Mouse (Mus musculus) neural tube, embryonic 13.5 days (tissue): Measurements from ENCODE around the gene Ndufs5. TPM values are rescaled to one million over a fixed set of nuclear protein-coding genes. Genes with fewer than 3 reads are reported as not detected.

Experiments
- ATAC-seq: fragments of 200-750 bp; cut with Nextera tagmentation; 2 replicates; pipeline ENCODE4 v1.8.0; 2017; ENCODE audit warnings: low read depth, mild to moderate bottlenecking, moderate TSS enrichment, moderate library complexity
- H3K27ac ChIP-seq: fragments of 300-500 bp; sonication (generic); replicated peaks from 2 replicates; pipeline ENCODE4 v1.5.1; 2015; ENCODE audit warnings: moderate library complexity, mild to moderate bottlenecking, inconsistent platforms
- H3K27me3 ChIP-seq: fragments of 300-500 bp; sonication (generic); 2 replicates; pipeline ENCODE4 v1.6.1; 2015; ENCODE audit warnings: mild to moderate bottlenecking, inconsistent platforms
- H3K36me3 ChIP-seq: fragments of 300-500 bp; sonication (generic); 2 replicates; pipeline ENCODE4 v1.6.1; 2015; ENCODE audit warnings: mild to moderate bottlenecking, inconsistent platforms
- H3K4me1 ChIP-seq: fragments of 300-500 bp; sonication (generic); replicated peaks from 2 replicates; pipeline ENCODE4 v1.6.1; 2015; ENCODE audit warnings: inconsistent platforms
- H3K4me2 ChIP-seq: fragments of 300-500 bp; sonication (generic); 2 replicates; pipeline ENCODE4 v1.6.1; 2015; ENCODE audit warnings: inconsistent platforms, mild to moderate bottlenecking, moderate library complexity
- H3K4me3 ChIP-seq: fragments of 300-500 bp; sonication (generic); 2 replicates; pipeline ENCODE4 v1.5.1; 2015; ENCODE audit warnings: mild to moderate bottlenecking, inconsistent platforms
- H3K9ac ChIP-seq: fragments of 300-500 bp; sonication (generic); 2 replicates; pipeline ENCODE4 v1.6.1; 2015; ENCODE audit warnings: moderate library complexity, mild to moderate bottlenecking, inconsistent platforms
- H3K9me3 ChIP-seq: fragments of 300-500 bp; sonication (generic); 2 replicates; pipeline ENCODE4 v1.6.1; 2016; ENCODE audit warnings: inconsistent platforms
- WGBS: fragments of 180-500 bp; shearing (Covaris S2); methylation state at CpG from one replicate; pipeline ENCODE4 v1.1.7; 2015; 5-methylcytosine and 5-hydroxymethylcytosine counted together
- polyA plus RNA-seq: library from polyadenylated mRNA; unstranded; fragments of >200 nt; fragmentation: Nextera tagmentation; extraction: Ambion mirVana; gene quantifications from 2 replicates; pipeline ENCODE4 v1.2.1, GENCODE M21; 2015

Gene Ndufs5
- polyA plus RNA-seq, 1 experiment from 2014 or later = 474 TPM

DNA sequence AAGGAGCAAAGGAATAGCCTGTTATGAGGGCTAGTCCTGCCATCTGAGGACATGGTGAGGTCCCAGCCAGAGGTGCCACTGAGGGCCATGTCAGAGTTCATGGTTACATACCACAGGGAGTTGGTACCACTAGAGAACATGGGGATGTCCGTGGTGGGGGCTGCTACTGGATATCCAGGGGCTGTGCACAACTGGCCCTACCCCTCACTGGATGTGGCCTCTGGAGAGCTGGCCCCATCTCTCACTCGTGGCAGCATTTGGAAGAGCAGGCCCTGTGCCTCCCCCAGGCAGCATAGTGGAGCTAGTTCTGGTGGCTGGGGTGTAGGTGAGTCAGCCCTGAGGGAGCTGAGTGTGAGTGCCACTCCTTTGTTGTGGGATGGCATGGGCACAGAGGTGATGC, 14.9 kb upstream of the Ndufs5 start:
- Histone ChIP-seq H3K4me1 (no peaks in the 10 kb centered on the region), H3K27me3 (no peaks in the 10 kb centered on the region), H3K9me3 (no peaks in the 10 kb centered on the region), H3K36me3 (peaks cover 52% of the 10 kb centered on the region), H3K9ac (no peak overlapping the region), H3K4me2 (no peak overlapping the region), H3K4me3 (no peak overlapping the region), H3K27ac (no peak overlapping the region)
- ATAC-seq = peak; percentile 50; the same call in 1 of the 2 replicates
- WGBS = 85% methylated on average over 2 of the region's 2 CpGs

DNA sequence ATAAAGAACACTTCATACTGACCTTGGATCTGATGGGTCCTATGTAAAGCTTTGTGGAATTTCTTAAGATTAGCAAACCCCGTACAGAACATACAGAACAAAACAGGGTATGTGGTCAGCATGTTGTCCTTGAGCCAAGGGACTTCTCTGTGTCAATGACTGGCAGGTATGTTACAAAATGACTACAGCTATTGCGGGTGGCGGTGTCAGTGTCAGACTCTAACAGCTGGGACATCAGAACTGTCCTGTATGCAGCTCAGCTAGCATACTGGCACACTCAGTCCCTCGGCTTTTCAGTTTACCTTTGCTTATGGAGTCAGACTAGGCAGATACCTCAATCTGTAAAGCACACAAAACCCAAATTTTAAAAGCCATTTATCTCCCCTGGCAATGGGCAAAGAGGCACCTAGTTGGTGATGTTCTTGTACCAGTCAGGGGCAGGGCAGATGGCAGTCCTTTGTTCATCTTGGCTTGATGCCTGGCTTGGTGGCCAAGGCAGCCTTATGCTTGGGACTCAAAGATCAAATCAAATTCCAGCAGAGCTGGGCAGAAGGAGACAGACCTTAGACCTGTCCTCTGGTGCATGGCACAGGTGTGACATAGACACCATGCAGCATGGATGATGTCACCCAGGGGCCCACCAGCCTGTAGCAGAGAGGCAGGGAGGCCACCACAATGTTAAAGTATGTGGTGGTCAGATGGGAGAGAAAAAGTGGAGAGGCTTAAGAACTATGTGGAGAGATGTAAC, 14.3 kb upstream of the Ndufs5 start:
- no peak overlapping the region for H3K4me2 ChIP-seq
- 94% methylated on average over 4 of the region's 4 CpGs for WGBS
- ATAC-seq = no peak

DNA sequence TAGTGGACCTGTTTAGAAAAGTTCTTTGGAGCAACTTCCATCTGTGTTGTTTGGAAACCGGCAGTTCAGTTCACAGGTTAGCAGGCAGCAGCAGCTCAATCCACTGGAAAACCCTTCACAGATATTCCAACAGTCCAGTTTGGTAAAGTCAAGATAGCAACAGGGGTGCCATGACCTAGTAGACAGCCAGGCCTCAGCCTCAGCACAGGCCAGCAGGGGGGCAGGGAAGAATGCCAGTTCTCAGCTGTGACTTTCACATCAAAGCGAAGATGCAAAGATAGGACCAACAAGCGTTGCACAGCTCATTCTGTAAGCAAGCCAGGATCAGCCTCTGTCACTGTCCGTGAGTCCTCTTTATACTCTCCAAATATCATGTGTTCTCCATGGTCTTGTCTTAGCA, 3.8 kb upstream of the Ndufs5 start:
- no peaks in the 10 kb centered on the region for H3K9me3 ChIP-seq
- no peak overlapping the region for H3K27ac ChIP-seq
- H3K4me1 ChIP-seq = peaks cover 13% of the 10 kb centered on the region
- H3K27me3 ChIP-seq = no peaks in the 10 kb centered on the region
- H3K4me2 ChIP-seq = no peak overlapping the region
- WGBS = 93% methylated on average over 4 of the region's 4 CpGs
- no peak overlapping the region for H3K9ac ChIP-seq
- H3K36me3 ChIP-seq = no peaks in the 10 kb centered on the region
- no peak overlapping the region for H3K4me3 ChIP-seq
- no peak for ATAC-seq

More for the DNA sequence above, 14.3 kb upstream of the Ndufs5 start:
- Histone ChIP-seq H3K9me3 (no peaks in the 10 kb centered on the region), H3K4me1 (no peaks in the 10 kb centered on the region), H3K9ac (no peak overlapping the region), H3K27me3 (no peaks in the 10 kb centered on the region), H3K27ac (no peak overlapping the region), H3K36me3 (peaks cover 47% of the 10 kb centered on the region), H3K4me3 (no peak overlapping the region)

DNA sequence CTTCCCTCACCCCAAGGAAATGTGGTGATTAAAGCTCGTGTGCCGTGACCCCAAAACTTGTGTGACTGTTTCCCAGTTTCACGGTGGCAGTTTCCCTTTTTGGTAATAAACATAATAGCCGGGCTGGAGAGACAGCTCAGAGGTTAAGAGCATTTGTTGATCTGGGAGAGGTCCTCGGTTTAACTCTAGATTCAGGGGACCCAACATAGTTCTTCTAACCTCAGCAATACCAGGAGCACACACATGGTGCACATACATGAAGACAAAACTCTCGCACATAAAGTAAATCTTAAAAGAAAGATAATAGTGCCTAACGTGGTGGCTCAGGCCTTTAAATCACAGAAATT, 405 bp upstream of the Ndufs5 start:
- no peaks in the 10 kb centered on the region for H3K9me3 ChIP-seq
- ATAC-seq = peak; percentile 58
- 25% methylated on average over 7 of the region's 7 CpGs for WGBS

DNA sequence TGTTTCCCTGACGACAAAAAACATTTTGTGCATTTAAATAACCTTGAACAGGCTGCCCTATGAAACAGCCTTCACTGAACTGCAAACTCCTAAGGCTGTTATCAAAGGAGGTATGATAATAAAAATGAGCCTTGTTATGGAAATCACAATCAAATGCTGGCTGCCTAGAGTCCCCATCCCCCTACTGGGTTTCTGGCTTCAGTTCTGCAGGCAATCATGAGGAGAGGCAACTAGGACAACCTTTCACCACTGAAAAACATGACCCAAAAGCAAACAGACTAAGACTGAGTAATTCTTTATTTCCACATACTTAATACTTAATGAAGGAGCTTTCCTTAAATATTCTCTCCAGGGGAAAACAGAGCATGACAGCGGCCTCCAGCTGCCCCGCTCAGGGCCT, 5.6 kb downstream of the Ndufs5 start:
- peaks cover 35% of the 10 kb centered on the region for H3K36me3 ChIP-seq
- no peak overlapping the region for H3K27ac ChIP-seq
- H3K4me3 ChIP-seq = no peak overlapping the region
- no peaks in the 10 kb centered on the region for H3K9me3 ChIP-seq
- no peak overlapping the region for H3K9ac ChIP-seq
- H3K4me2 ChIP-seq = no peak overlapping the region
- no peak for ATAC-seq
- H3K27me3 ChIP-seq = no peaks in the 10 kb centered on the region
- H3K4me1 ChIP-seq = peaks cover 4% of the 10 kb centered on the region
- WGBS = 79% methylated on average over 3 of the region's 3 CpGs

More for the DNA sequence above, 405 bp upstream of the Ndufs5 start:
- Histone ChIP-seq H3K9ac (peak overlapping the region; percentile 70), H3K27me3 (no peaks in the 10 kb centered on the region), H3K4me3 (peak overlapping the region; percentile 70), H3K4me1 (peaks cover 13% of the 10 kb centered on the region), H3K27ac (peak overlapping the region; percentile 35; the same call in 1 of the 2 replicates), H3K36me3 (peaks cover 23% of the 10 kb centered on the region), H3K4me2 (peak overlapping the region; percentile 67)

DNA sequence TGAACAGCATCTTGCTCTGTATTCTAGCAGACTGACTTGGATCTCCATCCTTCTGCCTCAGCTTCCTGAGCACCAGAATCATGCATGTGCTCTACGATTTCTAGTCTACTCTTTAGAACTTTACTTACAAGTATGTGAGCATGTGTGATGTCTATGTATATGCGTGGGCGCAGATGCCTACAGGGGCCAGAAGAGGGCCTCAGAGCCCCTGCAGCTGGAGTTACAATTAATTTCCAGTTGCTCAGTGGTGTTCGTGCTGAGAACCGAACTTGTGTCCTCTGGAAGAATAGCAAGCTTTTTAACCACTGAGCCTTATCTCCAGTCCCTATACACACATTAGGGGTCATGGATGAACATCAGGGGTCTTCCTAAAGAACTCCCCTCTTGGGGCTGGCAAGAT, 10.7 kb downstream of the Ndufs5 start:
- H3K4me3 ChIP-seq = no peak overlapping the region
- no peak overlapping the region for H3K27ac ChIP-seq
- H3K4me1 ChIP-seq = no peaks in the 10 kb centered on the region
- no peak overlapping the region for H3K9ac ChIP-seq
- H3K4me2 ChIP-seq = no peak overlapping the region
- H3K27me3 ChIP-seq = no peaks in the 10 kb centered on the region
- H3K36me3 ChIP-seq = peaks cover 7% of the 10 kb centered on the region
- H3K9me3 ChIP-seq = no peaks in the 10 kb centered on the region
- no peak for ATAC-seq
- 91% methylated on average over 5 of the region's 5 CpGs for WGBS

DNA sequence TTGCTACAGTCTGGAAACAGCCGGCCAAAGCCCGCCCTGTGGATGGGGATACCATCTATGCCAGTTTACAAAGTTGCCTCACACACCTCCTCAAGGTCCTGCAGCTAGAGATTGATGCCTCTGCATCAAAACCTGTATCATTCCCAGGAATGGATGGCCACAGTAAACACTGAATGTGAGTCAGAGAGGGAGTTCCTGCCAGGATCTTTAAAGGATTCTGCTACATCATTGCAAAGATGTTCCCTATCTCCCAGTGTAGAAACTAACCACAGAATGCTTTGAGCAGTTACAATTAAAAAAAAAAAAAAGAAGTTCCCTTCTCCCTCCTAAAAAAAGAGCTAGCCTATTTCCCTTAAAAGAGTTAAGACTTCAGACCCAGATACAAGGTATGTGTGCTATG, 12.7 kb downstream of the Ndufs5 start:
- no peak overlapping the region for H3K27ac ChIP-seq
- H3K4me2 ChIP-seq = no peak overlapping the region
- no peaks in the 10 kb centered on the region for H3K4me1 ChIP-seq
- H3K4me3 ChIP-seq = no peak overlapping the region
- no peaks in the 10 kb centered on the region for H3K36me3 ChIP-seq
- no peak overlapping the region for H3K9ac ChIP-seq
- no peaks in the 10 kb centered on the region for H3K9me3 ChIP-seq
- no peaks in the 10 kb centered on the region for H3K27me3 ChIP-seq
- 92% methylated on average over 2 of the region's 2 CpGs for WGBS
- ATAC-seq = no peak

DNA sequence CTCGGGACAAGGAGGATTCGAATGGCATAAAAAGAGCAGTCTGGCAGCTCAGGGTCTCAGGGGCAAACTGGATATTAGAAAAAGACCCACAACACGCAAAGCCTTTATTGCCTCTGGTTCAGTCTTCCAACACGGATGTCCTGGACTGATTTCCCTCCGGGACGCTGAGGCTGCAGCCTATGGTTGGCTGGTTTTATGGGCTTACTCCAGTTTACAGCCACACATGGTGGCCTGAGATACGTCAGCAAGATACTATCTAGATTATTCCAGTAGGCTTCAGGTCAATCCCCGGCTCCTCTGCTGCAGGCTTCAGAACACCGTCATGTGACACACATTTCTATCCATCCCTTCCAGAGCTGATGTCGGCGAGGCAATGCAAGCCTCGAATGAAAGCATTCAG, 24.6 kb downstream of the Ndufs5 start:
- H3K9me3 ChIP-seq = no peaks in the 10 kb centered on the region
- H3K27me3 ChIP-seq = no peaks in the 10 kb centered on the region
- H3K4me3 ChIP-seq = no peak overlapping the region
- H3K9ac ChIP-seq = no peak overlapping the region
- WGBS = 59% methylated on average over 12 of the region's 12 CpGs
- no peak overlapping the region for H3K4me2 ChIP-seq
- no peaks in the 10 kb centered on the region for H3K4me1 ChIP-seq
- ATAC-seq = no peak
- H3K27ac ChIP-seq = 0 out of 2 replicates have a peak overlapping the region, but pooled peaks have one; percentile 9
- H3K36me3 ChIP-seq = no peaks in the 10 kb centered on the region

DNA sequence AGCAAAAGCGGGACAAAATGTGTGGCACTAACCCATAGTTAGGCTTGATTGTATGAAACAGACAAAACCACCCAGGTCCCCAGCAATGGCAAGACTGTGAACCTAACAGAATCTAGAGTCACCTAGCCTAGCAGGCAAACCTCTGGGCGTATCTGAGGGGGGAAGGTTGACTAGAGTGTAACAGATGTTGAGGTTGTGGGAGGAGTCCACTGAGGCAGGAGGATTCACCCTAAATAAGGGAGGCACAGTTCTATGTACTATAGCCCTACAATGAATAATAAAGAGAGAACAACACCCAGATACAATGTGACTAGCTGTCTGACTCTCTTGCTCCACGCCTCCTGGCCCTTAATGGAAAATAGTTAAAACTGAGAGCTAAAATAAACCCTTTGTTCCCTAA, 25.9 kb downstream of the Ndufs5 start:
- Histone ChIP-seq H3K9ac (no peak overlapping the region), H3K4me2 (no peak overlapping the region), H3K27me3 (no peaks in the 10 kb centered on the region), H3K9me3 (no peaks in the 10 kb centered on the region), H3K36me3 (no peaks in the 10 kb centered on the region), H3K27ac (no peak overlapping the region), H3K4me1 (peaks cover 4% of the 10 kb centered on the region), H3K4me3 (no peak overlapping the region)
- WGBS = 80% methylated on average over 3 of the region's 3 CpGs
- no peak for ATAC-seq

DNA sequence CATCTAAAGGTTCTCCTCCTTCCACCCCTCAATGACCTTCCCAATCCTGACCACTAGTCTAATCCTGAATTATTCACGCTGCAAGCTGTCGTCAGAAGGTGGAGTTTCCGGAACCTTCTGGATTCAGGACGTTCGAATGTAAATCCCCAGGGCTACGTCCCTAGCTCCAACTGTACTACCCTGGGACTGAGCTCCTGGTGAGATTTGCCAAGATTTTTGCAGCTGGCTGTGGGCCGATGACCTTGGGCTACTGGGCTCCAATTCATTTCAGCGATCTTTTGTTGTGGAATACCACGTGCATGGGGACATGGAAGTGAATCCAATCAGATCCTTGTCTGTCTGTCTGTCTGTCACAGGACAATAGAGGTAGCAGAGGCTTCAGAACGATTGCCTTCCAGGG, 27.7 kb downstream of the Ndufs5 start:
- H3K4me2 ChIP-seq = no peak overlapping the region
- H3K4me1 ChIP-seq = peaks cover 16% of the 10 kb centered on the region
- H3K27me3 ChIP-seq = no peaks in the 10 kb centered on the region
- WGBS = 84% methylated on average over 10 of the region's 10 CpGs
- no peak overlapping the region for H3K9ac ChIP-seq
- no peak overlapping the region for H3K4me3 ChIP-seq
- H3K9me3 ChIP-seq = no peaks in the 10 kb centered on the region
- no peaks in the 10 kb centered on the region for H3K36me3 ChIP-seq
- H3K27ac ChIP-seq = no peak overlapping the region
- no peak for ATAC-seq

DNA sequence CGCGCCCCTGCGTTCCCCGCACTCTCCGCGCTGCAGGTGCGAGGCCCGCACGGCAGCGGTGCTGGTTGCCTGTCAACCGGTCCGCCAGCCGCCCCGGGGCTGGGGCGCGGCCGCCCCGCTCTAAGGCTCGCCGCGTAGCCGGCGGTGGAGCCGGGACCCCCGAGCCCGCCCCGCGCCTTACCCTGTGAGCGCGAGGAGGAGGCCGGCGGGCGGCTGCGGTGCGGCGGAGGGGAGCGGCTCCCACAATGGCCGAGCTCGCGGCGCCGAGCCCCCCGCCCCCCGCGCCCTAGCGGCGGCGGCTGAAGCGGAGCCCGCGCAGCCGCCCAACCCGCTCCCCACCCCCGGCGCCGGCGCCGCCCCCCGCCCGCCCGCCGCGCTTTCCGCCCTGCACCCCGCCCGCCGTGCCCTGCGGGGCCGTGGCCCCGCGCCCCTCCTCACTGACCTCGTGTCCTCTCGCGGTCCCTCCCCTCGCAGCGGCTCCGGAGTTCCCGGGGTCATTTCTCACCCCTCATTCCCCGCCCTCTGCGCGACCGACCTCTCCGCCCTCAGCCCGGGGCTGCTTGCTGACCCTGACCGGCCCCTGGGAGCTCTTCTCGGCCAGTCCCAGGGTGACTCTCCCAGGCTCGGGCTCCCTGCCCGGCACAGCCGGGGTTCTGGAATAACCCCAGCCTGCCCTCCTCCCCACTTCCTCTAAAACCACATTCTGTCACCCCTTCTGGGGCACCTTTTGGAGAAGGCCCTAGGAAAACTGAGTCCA, 30.8 kb downstream of the Ndufs5 start:
- Histone ChIP-seq H3K36me3 (peaks cover 17% of the 10 kb centered on the region), H3K9me3 (no peaks in the 10 kb centered on the region), H3K9ac (peak overlapping the region; percentile 97), H3K4me3 (peak overlapping the region; percentile 83), H3K4me1 (peaks cover 36% of the 10 kb centered on the region), H3K4me2 (peak overlapping the region; percentile 91), H3K27me3 (no peaks in the 10 kb centered on the region), H3K27ac (peak overlapping the region; percentile 96)
- peak; percentile 57 for ATAC-seq
- WGBS = 0% methylated on average over 44 of the region's 89 CpGs

DNA sequence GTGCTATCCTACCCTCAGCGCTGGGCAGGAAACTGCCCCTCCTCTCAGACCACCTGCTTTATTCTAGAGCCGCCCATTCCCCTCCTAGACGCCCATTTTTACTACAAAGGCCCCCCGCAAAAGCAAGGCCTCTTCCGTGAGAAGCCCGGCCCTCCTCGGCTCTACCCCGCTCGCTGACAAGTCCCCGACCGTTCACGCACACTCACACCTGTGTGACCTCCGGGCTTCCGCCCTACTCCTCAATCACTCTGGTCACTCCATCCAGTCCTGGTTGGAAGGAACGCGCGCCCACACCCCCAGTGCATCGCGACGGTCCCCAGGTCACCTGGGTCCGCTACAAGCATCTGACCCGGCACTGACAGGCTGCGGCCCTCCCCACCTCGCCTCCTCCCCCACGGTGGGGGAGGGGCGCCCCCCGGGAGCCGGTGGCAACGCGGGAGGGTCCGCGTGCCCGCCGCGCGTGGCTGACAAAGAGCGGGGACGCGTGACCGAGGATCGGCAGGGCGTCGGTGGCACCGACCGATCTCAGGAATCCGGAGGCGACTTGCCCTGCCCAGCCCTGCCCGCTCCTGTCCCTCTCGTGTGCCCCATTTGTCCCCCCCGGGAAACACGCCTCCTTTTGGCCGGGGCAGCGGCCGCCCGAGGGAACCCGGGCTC, 31.5 kb downstream of the Ndufs5 start:
- Histone ChIP-seq H3K4me3 (peak overlapping the region; percentile 83), H3K4me1 (peaks cover 40% of the 10 kb centered on the region), H3K4me2 (peak overlapping the region; percentile 91), H3K9me3 (no peaks in the 10 kb centered on the region), H3K9ac (peak overlapping the region; percentile 97), H3K27ac (peak overlapping the region; percentile 96), H3K36me3 (peaks cover 23% of the 10 kb centered on the region), H3K27me3 (no peaks in the 10 kb centered on the region)
- peak; percentile 43 for ATAC-seq
- WGBS = 1% methylated on average over 52 of the region's 56 CpGs
